Mouse (Mus musculus) ES-Bruce4 (cell line): ENCODE results near the gene Mdm2.
"Not testable (repeated sequence)": the region's sequence is repeated elsewhere in the genome, so short reads cannot be mapped to it uniquely, and the experiment has no call there.

Experiments used
- CTCF ChIP-seq: IDR thresholded peaks from one replicate; pipeline ENCODE4 v1.8.1; 2011; ENCODE audit warnings: low read depth, low read length
- POLR2A ChIP-seq: IDR thresholded peaks from one replicate; pipeline ENCODE4 v1.8.1; 2011; ENCODE audit warnings: low read length; ENCODE audit not compliant: insufficient read depth

DNA sequence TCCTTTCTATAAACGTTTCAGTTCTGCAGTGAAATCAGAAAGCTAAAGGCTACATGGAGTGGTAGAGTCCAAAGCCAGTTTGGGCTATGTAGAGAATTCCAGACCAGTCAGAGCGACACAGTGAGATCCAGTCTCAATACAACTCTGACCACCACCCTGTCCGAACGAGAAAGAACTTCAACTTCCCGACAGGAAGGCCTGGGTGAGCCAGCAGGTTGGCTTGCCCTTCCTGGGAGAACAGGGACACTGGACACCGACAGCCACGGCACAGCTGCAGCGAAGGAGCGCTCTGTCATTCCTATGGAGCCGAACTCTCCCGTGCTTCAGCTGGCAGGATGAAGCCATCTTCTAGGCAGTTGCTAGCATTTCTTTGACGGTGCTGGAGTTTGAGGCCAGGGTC is 24.8 kb upstream of the Mdm2 start:
- TF ChIP-seq POLR2A, CTCF: not testable (repeated sequence)
